Mouse (Mus musculus) stomach, embryonic 14.5 days (tissue): ENCODE measurements at regions not wholly inside any gene's neighbourhood (a gene's known extent, or its start where the extent isn't known, plus 50 kb on each side); places are given as distances from the start of the nearest gene placed in this dataset.

Experiments
- ATAC-seq: fragments of 200-750 bp; cut with Nextera tagmentation; 2 replicates; pipeline ENCODE4 v1.8.0; 2017; ENCODE audit warnings: low read depth, moderate TSS enrichment; ENCODE audit not compliant: insufficient number of reproducible peaks, insufficient read depth, low FRiP score
- H3K27ac ChIP-seq: fragments of 300-500 bp; sonication (generic); 2 replicates; pipeline ENCODE4 v1.5.1; 2014; ENCODE audit warnings: mild to moderate bottlenecking, low read length, moderate library complexity, mixed read lengths
- H3K27me3 ChIP-seq: fragments of 300-500 bp; sonication (generic); 2 replicates; pipeline ENCODE4 v1.6.1; 2014; ENCODE audit warnings: low read length, control low read depth, mixed read lengths; ENCODE audit not compliant: control insufficient read depth, insufficient read depth
- H3K36me3 ChIP-seq: fragments of 300-500 bp; sonication (generic); 2 replicates; pipeline ENCODE4 v1.6.1; 2014; ENCODE audit warnings: mild to moderate bottlenecking, control low read depth, low read length, moderate library complexity, mixed read lengths; ENCODE audit not compliant: control insufficient read depth, insufficient read depth
- H3K4me1 ChIP-seq: fragments of 300-500 bp; sonication (generic); 2 replicates; pipeline ENCODE4 v1.6.1; 2014; ENCODE audit warnings: low read length, control low read depth, mixed read lengths; ENCODE audit not compliant: control insufficient read depth, insufficient read depth
- H3K4me2 ChIP-seq: fragments of 300-500 bp; sonication (generic); replicated peaks from 2 replicates; pipeline ENCODE4 v1.6.1; 2014; ENCODE audit warnings: low read depth, low read length, control low read depth
- H3K4me3 ChIP-seq: fragments of 300-500 bp; sonication (generic); 2 replicates; pipeline ENCODE4 v1.5.1; 2014; ENCODE audit warnings: low read depth, low read length, control low read depth
- H3K9ac ChIP-seq: fragments of 300-500 bp; sonication (generic); replicated peaks from 2 replicates; pipeline ENCODE4 v1.6.1; 2014; ENCODE audit warnings: low read depth, mild to moderate bottlenecking, control low read depth, low read length, moderate library complexity, mixed read lengths
- H3K9me3 ChIP-seq: fragments of 300-500 bp; sonication (generic); 2 replicates; pipeline ENCODE4 v1.6.1; 2016; ENCODE audit warnings: low read depth, low read length, control low read depth; ENCODE audit not compliant: control insufficient read depth
- WGBS: fragments of 180-500 bp; shearing (Covaris S2); extraction: QIAGEN DNeasy Blood & Tissue Kit; methylation state at CpG from one replicate; pipeline ENCODE4 v1.1.7; 2014; 5-methylcytosine and 5-hydroxymethylcytosine counted together

DNA sequence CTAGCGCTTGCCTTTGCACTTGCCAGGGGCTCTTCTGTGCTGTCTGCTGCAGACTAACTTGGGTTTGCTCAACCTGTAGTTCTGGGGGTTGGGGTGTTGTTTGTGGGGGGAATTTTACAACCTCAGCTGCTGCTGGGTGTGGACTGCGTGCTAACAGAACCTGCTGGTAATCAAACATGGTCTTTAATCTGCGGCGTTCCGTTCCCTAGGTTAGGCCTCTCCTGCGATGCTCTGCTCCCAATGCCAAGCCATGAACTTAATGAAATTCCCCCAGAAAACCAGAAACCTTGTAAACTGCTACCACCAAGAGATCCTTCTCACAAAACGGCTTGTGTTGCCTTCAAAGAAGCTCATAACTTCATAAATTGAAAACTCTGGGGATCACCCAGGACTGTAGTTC, 262.9 kb upstream of the Gm12728 start:
- H3K4me3 ChIP-seq = no peak overlapping the region
- H3K4me2 ChIP-seq = no peak overlapping the region
- no peaks in the 10 kb centered on the region for H3K36me3 ChIP-seq
- no peaks in the 10 kb centered on the region for H3K9me3 ChIP-seq
- whole genome bisulfite sequencing = 82% methylated on average over 7 of the region's 7 CpGs
- H3K9ac ChIP-seq = no peak overlapping the region
- no peaks in the 10 kb centered on the region for H3K27me3 ChIP-seq
- H3K4me1 ChIP-seq = 0 out of 2 replicates have a peak, but pooled peaks cover 2% of the 10 kb centered on the region
- ATAC-seq = no peak
- H3K27ac ChIP-seq = no peak overlapping the region

- Histone ChIP-seq H3K9me3 (no peaks in the 10 kb centered on the region), H3K36me3 (no peaks in the 10 kb centered on the region), H3K9ac (no peak overlapping the region), H3K4me3 (no peak overlapping the region), H3K27me3 (no peaks in the 10 kb centered on the region), H3K4me1 (0 out of 2 replicates have a peak, but pooled peaks cover 5% of the 10 kb centered on the region), H3K4me2 (no peak overlapping the region), H3K27ac (no peak overlapping the region)
- no peak for ATAC-seq
- WGBS = 79% methylated on average over 3 of the region's 3 CpGs
Measured at GRCm38 (mm10) chr4:105527316-105527715, 262.4 kb upstream of the Gm12728 start.

DNA sequence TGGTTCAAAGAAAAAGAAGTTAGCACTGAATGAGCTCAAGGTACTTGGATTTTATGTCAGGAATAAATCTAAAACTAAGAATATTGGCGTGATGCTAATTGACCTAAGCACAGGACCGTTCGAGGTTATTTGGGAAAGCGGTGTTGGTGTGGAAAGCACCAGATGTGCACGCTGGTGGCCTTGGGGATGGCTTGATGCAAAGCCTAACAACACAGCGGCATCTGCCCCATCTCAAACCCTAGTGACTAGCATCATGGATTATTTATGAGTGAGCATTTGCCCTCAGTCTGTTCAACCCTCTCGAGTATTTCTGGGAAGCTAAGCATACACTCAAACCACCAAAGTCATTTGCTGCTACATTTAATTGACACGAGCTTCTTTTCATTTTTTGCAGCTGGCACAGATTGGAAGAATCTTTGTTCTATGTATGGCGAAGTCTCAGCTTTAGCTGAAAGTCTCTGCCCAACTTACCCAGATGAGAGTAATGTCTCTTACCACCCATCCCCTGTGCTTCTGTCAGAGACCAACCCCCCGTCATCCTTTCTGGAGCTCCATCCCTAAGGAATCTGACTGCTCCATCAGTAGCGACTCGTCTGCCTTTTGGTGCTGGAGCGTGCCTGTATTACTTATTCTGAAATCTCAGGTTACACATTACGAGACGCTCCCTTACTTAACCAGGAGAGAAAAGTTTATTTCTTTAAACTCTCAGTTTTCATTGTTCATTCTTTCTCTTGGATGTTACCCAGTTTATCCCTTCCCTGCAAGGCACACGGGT, 257.8 kb upstream of the Gm12728 start:
- no peak for ATAC-seq

GRCm38 (mm10) chr4:105535451-105535850, 254.2 kb upstream of the Gm12728 start:
- Histone ChIP-seq H3K9me3 (no peaks in the 10 kb centered on the region), H3K36me3 (no peaks in the 10 kb centered on the region), H3K9ac (no peak overlapping the region), H3K27me3 (no peaks in the 10 kb centered on the region), H3K27ac (no peak overlapping the region), H3K4me3 (no peak overlapping the region), H3K4me1 (0 out of 2 replicates have a peak, but pooled peaks cover 5% of the 10 kb centered on the region), H3K4me2 (no peak overlapping the region)
- no peak for ATAC-seq
- 35% methylated on average over 6 of the region's 6 CpGs for WGBS

More for the DNA sequence above, 257.8 kb upstream of the Gm12728 start:
- Histone ChIP-seq H3K4me1 (0 out of 2 replicates have a peak, but pooled peaks cover 5% of the 10 kb centered on the region), H3K27me3 (no peaks in the 10 kb centered on the region), H3K4me3 (no peak overlapping the region), H3K36me3 (no peaks in the 10 kb centered on the region), H3K4me2 (no peak overlapping the region), H3K9me3 (no peaks in the 10 kb centered on the region), H3K27ac (no peak overlapping the region), H3K9ac (no peak overlapping the region)
- WGBS = 62% methylated on average over 16 of the region's 16 CpGs

GRCm38 (mm10) chr4:105545486-105545885, 244.2 kb upstream of the Gm12728 start:
- H3K4me2 ChIP-seq = no peak overlapping the region
- H3K4me1 ChIP-seq = no peaks in the 10 kb centered on the region
- no peaks in the 10 kb centered on the region for H3K9me3 ChIP-seq
- H3K27ac ChIP-seq = no peak overlapping the region
- ATAC-seq = no peak
- H3K27me3 ChIP-seq = no peaks in the 10 kb centered on the region
- whole genome bisulfite sequencing = 65% methylated on average over 2 of the region's 2 CpGs
- no peak overlapping the region for H3K9ac ChIP-seq
- H3K4me3 ChIP-seq = no peak overlapping the region
- H3K36me3 ChIP-seq = no peaks in the 10 kb centered on the region

- Histone ChIP-seq H3K4me2 (no peak overlapping the region), H3K9ac (no peak overlapping the region), H3K36me3 (no peaks in the 10 kb centered on the region), H3K27me3 (no peaks in the 10 kb centered on the region), H3K9me3 (no peaks in the 10 kb centered on the region), H3K4me1 (no peaks in the 10 kb centered on the region), H3K4me3 (no peak overlapping the region), H3K27ac (no peak overlapping the region)
- no peak for ATAC-seq
- WGBS = 70% methylated on average over 7 of the region's 7 CpGs
Measured at GRCm38 (mm10) chr4:105549744-105550440, 239.8 kb upstream of the Gm12728 start.

GRCm38 (mm10) chr4:105551966-105552685, 237.5 kb upstream of the Gm12728 start:
- no peak overlapping the region for H3K4me2 ChIP-seq
- no peaks in the 10 kb centered on the region for H3K4me1 ChIP-seq
- H3K36me3 ChIP-seq = no peaks in the 10 kb centered on the region
- WGBS = 87% methylated on average over 4 of the region's 4 CpGs
- no peak overlapping the region for H3K27ac ChIP-seq
- no peak for ATAC-seq
- H3K9ac ChIP-seq = no peak overlapping the region
- H3K27me3 ChIP-seq = no peaks in the 10 kb centered on the region
- H3K4me3 ChIP-seq = no peak overlapping the region
- no peaks in the 10 kb centered on the region for H3K9me3 ChIP-seq

- no peak for ATAC-seq
- 82% methylated on average over 8 of the region's 8 CpGs for WGBS
- Histone ChIP-seq H3K27me3 (no peaks in the 10 kb centered on the region), H3K36me3 (no peaks in the 10 kb centered on the region), H3K9me3 (no peaks in the 10 kb centered on the region), H3K4me3 (no peak overlapping the region), H3K4me2 (no peak overlapping the region), H3K4me1 (no peaks in the 10 kb centered on the region), H3K9ac (no peak overlapping the region), H3K27ac (no peak overlapping the region)
Measured at GRCm38 (mm10) chr4:105554994-105555393, 234.7 kb upstream of the Gm12728 start.
